Comparison of ENCODE assay signal across 21 mouse cellular contexts in the genomic region with DNA sequence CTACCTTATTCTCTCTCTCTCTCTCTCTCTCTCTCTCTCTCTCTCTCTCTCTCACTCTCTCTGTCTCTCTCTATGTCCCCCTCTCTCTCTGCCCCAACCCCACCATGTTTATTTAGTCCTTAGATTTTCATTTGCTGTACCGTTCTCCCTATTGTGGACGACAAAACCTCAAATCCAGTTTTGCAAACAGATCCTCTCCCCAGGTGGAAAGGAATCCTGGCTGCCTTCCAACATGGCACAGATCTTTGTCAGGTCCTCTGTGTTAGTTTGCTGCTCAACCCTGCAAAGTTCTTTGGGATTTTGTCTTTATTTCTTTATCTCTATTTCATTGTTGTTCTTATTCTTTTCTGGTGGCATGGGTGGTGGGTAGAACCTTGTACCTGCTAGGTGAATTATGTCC. TPM values are rescaled to one million over a fixed set of nuclear protein-coding genes. Genes with fewer than 3 reads are reported as not detected.
A peak's percentile ranks its signal among the peaks of the same experiment; 100 is the strongest.
DNase-seq lines count a peak whose midpoint lies in the region; ATAC-seq lines count a peak whose summit lies in the region.
"Had no signal": no experiment of that assay in that cellular context is flagged by ENCODE, and none has a peak within 500 bp of the region (broad histone marks: within the 10 kb centered on the region; RNA-seq: fewer than 3 reads in every experiment).

No protein-coding gene starts in this region.

- no peaks in the 10 kb centered on the region for H3K36me3 ChIP-seq in embryonic facial prominence, embryonic 10.5 days (replicated peaks)
- H3K36me3 ChIP-seq: embryonic facial prominence, embryonic 13.5 days; G1E; heart, embryonic 12.5 days; hindbrain, embryonic 15.5 days; intestine, embryonic 15.5 days; kidney, embryonic 15.5 days had no signal

- DNase-seq in cerebellum, adult 11 months, result peak; percentile 4
- peak; percentile 60 for DNase-seq in heart, adult 11 months
- DNase-seq in heart, postnatal 36 days, result no peak
- peak; percentile 49 to 52 for DNase-seq in cerebellum, postnatal 10 days
- no peak for DNase-seq in embryonic facial prominence, embryonic 10.5 days (ENCODE audit: low spot score)
- DNase-seq in lung, adult 18-20 months, result no peak
- DNase-seq: adrenal gland, adult 8-10 months; adrenal gland, postnatal 36 days; B cell, adult 2 months; forebrain, postnatal 0 days; gastrocnemius, postnatal 14 days; kidney, adult 2 months had no signal

- no peak overlapping the region for H3K4me3 ChIP-seq in embryonic facial prominence, embryonic 10.5 days
- H3K4me3 ChIP-seq: embryonic facial prominence, embryonic 13.5 days; forebrain, embryonic 13.5 days; heart, embryonic 12.5 days; hindbrain, embryonic 15.5 days; intestine, embryonic 15.5 days; kidney, embryonic 15.5 days had no signal

- no peak for ATAC-seq in cerebellum, adult (ENCODE audit: insufficient number of reproducible peaks, low FRiP score, low TSS enrichment)
- ATAC-seq: CD4-positive, CD25-positive, alpha-beta regulatory T cell, adult 4 months; forebrain, embryonic 13.5 days; forebrain, postnatal 0 days; intestine, embryonic 15.5 days had no signal

- H3K9me3 ChIP-seq in embryonic facial prominence, embryonic 10.5 days, result peaks cover 6% of the 10 kb centered on the region; the same call in 1 of the 2 replicates
- H3K9me3 ChIP-seq: embryonic facial prominence, embryonic 13.5 days; heart, embryonic 12.5 days; hindbrain, embryonic 15.5 days; intestine, embryonic 15.5 days; kidney, embryonic 15.5 days had no signal

- intact Hi-C loops in heart, postnatal 36 days (cut with DNase I), result loop anchor here (5.0 kb wide), 1 partner anchor 168 kb away; no protein-coding TSS in a partner anchor

- H3K27me3 ChIP-seq in embryonic facial prominence, embryonic 10.5 days (replicated peaks; ENCODE audit: low read depth, poor library complexity, severe bottlenecking), result no peaks in the 10 kb centered on the region
- H3K27me3 ChIP-seq: embryonic facial prominence, embryonic 13.5 days; forebrain, embryonic 13.5 days; heart, embryonic 12.5 days; hindbrain, embryonic 15.5 days; intestine, embryonic 15.5 days; kidney, embryonic 15.5 days had no signal

- H3K27ac ChIP-seq in embryonic facial prominence, embryonic 10.5 days (replicated peaks), result no peak overlapping the region
- H3K27ac ChIP-seq: embryonic facial prominence, embryonic 13.5 days; forebrain, embryonic 13.5 days; hindbrain, embryonic 15.5 days; intestine, embryonic 15.5 days; kidney, embryonic 15.5 days had no signal

- H3K4me1 ChIP-seq in embryonic facial prominence, embryonic 10.5 days, result no peaks in the 10 kb centered on the region
- H3K4me1 ChIP-seq: embryonic facial prominence, embryonic 13.5 days; forebrain, embryonic 13.5 days; heart, embryonic 12.5 days; hindbrain, embryonic 15.5 days; intestine, embryonic 15.5 days; kidney, embryonic 15.5 days had no signal

- WGBS in embryonic facial prominence, embryonic 10.5 days, result 90% methylated on average over 2 of the region's 2 CpGs

RNA-seq across cellular contexts. Expression of gene Abcg3, which starts 6.9 kb away (rescaled TPM):
- under 1 TPM; 0.08 to 0.30 TPM for total RNA-seq in heart, postnatal 36 days (2021)
- polyA plus RNA-seq in embryonic facial prominence, embryonic 10.5 days (2016; fragmentation: Nextera tagmentation; extraction: Ambion mirVana), result 0.11 and 0.39 TPM in 2 replicates
- polyA plus RNA-seq: G1E had no signal

Comparison
In these comparisons a context has a peak if more than half of its experiments do, and no peak if none do; other contexts are left out.
1. DNase-seq: peak in cerebellum, adult 11 months (single experiment), heart, adult 11 months (single experiment) and cerebellum, postnatal 10 days (2 of 2); none in heart, postnatal 36 days (0 of 2), embryonic facial prominence, embryonic 10.5 days (single experiment) and lung, adult 18-20 months (0 of 2).